Mouse (Mus musculus) kidney, adult 2 months (tissue): ENCODE results near the gene Stard3.

Experiments used
- CTCF ChIP-seq: fragments of 200-500 bp; conservative IDR thresholded peaks from 2 replicates; pipeline ENCODE4 v1.5.1; 2011; ENCODE audit warnings: low read depth, mild to moderate bottlenecking, control low read depth, low read length, moderate library complexity, mixed read lengths; ENCODE audit not compliant: insufficient read depth, insufficient read length
- POLR2A ChIP-seq: fragments of 200-500 bp; IDR thresholded peaks from one replicate; pipeline ENCODE4 v1.6.1; 2011; ENCODE audit warnings: low read depth, low read length, control low read depth

DNA sequence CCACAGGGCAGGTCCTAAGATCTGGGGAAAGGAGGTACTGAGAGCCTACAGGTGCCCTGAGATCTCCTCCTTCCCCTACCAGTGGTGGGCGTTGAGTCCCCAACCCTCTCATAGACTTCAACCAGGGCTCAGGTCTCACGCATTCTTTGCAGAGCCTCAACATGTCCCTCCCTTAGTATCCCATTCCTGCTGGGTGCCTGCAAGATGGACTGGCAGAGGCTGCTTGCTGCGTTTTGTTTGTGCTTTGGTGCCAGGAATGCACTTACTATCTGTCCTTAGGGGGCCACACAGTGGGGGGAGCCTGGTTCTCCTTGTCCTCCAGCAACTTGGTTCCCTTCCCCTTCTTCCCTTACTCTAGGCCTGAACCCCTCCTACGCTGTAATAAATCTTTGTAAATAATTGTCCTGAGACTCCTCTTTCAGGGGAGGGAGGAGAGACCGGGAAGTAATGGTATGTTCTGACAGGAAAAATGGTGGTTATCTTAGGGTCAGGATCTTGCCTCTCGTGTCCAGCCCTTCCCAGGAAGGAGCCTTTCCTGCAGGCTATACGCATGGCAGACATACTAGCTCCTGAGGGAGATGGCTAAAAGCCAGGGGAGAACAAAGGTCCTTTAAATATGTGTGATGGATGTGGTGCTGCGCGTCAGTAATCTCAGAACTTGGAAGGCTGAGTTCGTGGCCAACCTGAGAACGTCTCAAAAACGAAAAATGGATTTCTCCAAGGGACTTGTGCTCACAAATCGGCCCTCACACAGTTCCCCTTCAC lies 590 bp upstream of the Stard3 start:
- TF ChIP-seq CTCF (no peak), POLR2A (no peak)
